Comparison of ENCODE assay signal across 23 mouse cellular contexts in the genomic region with DNA sequence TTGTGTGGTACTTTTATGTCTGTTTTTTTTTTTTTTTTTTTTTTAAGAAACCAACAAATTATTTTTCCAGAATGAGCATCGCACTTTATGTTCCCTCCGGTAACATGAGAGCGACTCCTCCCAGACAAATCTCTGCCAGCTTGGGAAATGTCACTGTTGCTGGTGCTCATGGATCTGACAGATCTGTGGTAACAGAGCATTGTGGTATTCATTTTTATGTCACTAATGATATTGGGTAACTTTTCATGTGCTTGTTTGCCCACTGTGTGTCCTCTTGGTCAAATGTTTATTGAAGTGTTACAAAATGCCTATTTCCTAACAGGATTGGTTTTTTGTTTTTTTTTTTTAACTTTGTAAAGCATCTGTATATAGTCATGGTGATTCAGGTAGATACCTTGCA.
A peak's percentile ranks its signal among the peaks of the same experiment; 100 is the strongest.
DNase-seq lines count a peak whose midpoint lies in the region; ATAC-seq and TF ChIP-seq lines count a peak whose summit lies in the region.
"Had no signal": no experiment of that assay in that cellular context is flagged by ENCODE, and none has a peak within 500 bp of the region (broad histone marks: within the 10 kb centered on the region; RNA-seq: fewer than 3 reads in every experiment).

No protein-coding gene starts in this region.

- no peak overlapping the region for H3K4me3 ChIP-seq in forebrain, embryonic 14.5 days (ENCODE audit: low read depth, low read length)
- H3K4me3 ChIP-seq in forebrain, embryonic 16.5 days (replicated peaks; ENCODE audit: low read length) = no peak overlapping the region
- H3K4me3 ChIP-seq: forebrain, embryonic 15.5 days; intestine, embryonic 15.5 days; liver, embryonic 15.5 days; lung, embryonic 15.5 days; neural tube, embryonic 13.5 days; stomach, embryonic 15.5 days had no signal

- 58% methylated on average over 3 of the region's 3 CpGs for WGBS in forebrain, embryonic 14.5 days
- WGBS in forebrain, embryonic 16.5 days = 60% methylated on average over 3 of the region's 3 CpGs

- peak; percentile 15 for DNase-seq in forebrain, embryonic 14.5 days (ENCODE audit: low spot score)
- DNase-seq in lung, postnatal 36 days = peak; percentile 23
- DNase-seq in lung, postnatal 14 days = no peak
- peak; percentile 32 for DNase-seq in brain, embryonic 14.5 days (ENCODE audit: low read depth)
- DNase-seq in retina, postnatal 1 day = peak; percentile 45
- no peak for DNase-seq in frontal cortex, postnatal 36 days (ENCODE audit: low spot score in 2 of 2)
- no peak for DNase-seq in urinary bladder, postnatal 4 days (ENCODE audit: low spot score in 2 of 2)
- DNase-seq: adrenal gland, postnatal 14 days; heart, postnatal 14 days; kidney, adult 2 months; kidney, postnatal 4 days; layer of hippocampus, postnatal 36 days; right cerebral cortex, postnatal 25 days had no signal

- H3K27ac ChIP-seq in forebrain, embryonic 14.5 days (ENCODE audit: low read depth, low read length) = no peak overlapping the region
- no peak overlapping the region for H3K27ac ChIP-seq in forebrain, embryonic 16.5 days (ENCODE audit: low read length)
- H3K27ac ChIP-seq: forebrain, embryonic 15.5 days; intestine, embryonic 15.5 days; kidney, postnatal 0 days; liver, embryonic 15.5 days; lung, embryonic 15.5 days; neural tube, embryonic 13.5 days; stomach, embryonic 15.5 days had no signal

- no peak for TF ChIP-seq POLR2A in brain, embryonic 14.5 days (IDR thresholded peaks at IDR 0.05; ENCODE audit: borderline replicate concordance, extremely low read depth, insufficient read depth, insufficient read length, poor library complexity, severe bottlenecking)

- no peaks in the 10 kb centered on the region for H3K9me3 ChIP-seq in forebrain, embryonic 14.5 days (replicated peaks; ENCODE audit: control insufficient read depth, low read length)
- H3K9me3 ChIP-seq in forebrain, embryonic 16.5 days (ENCODE audit: control insufficient read depth, low read length) = no peaks in the 10 kb centered on the region
- H3K9me3 ChIP-seq: forebrain, embryonic 15.5 days; intestine, embryonic 15.5 days; liver, embryonic 15.5 days; lung, embryonic 15.5 days; neural tube, embryonic 13.5 days; stomach, embryonic 15.5 days had no signal

- H3K36me3 ChIP-seq in forebrain, embryonic 14.5 days (ENCODE audit: control insufficient read depth, insufficient read depth, low read length) = no peaks in the 10 kb centered on the region
- H3K36me3 ChIP-seq in forebrain, embryonic 16.5 days (ENCODE audit: control insufficient read depth, insufficient read depth) = no peaks in the 10 kb centered on the region
- H3K36me3 ChIP-seq: forebrain, embryonic 15.5 days; intestine, embryonic 15.5 days; liver, embryonic 15.5 days; lung, embryonic 15.5 days; neural tube, embryonic 13.5 days; stomach, embryonic 15.5 days had no signal

- no peak for ATAC-seq in forebrain, embryonic 14.5 days
- ATAC-seq in forebrain, embryonic 16.5 days = no peak
- ATAC-seq: CD4-positive, CD25-positive, alpha-beta regulatory T cell, adult 4 months; intestine, embryonic 15.5 days had no signal

- H3K27me3 ChIP-seq in forebrain, embryonic 14.5 days (replicated peaks; ENCODE audit: control insufficient read depth, insufficient read depth, low read length) = no peaks in the 10 kb centered on the region
- H3K27me3 ChIP-seq in forebrain, embryonic 16.5 days (replicated peaks; ENCODE audit: control insufficient read depth, insufficient read depth, low read length) = no peaks in the 10 kb centered on the region
- H3K27me3 ChIP-seq: forebrain, embryonic 15.5 days; intestine, embryonic 15.5 days; liver, embryonic 15.5 days; lung, embryonic 15.5 days; neural tube, embryonic 13.5 days; stomach, embryonic 15.5 days had no signal

- no peak overlapping the region for H3K9ac ChIP-seq in forebrain, embryonic 14.5 days (ENCODE audit: low read length)
- no peak overlapping the region for H3K9ac ChIP-seq in forebrain, embryonic 16.5 days (replicated peaks; ENCODE audit: low read depth, low read length)
- H3K9ac ChIP-seq: forebrain, embryonic 15.5 days; intestine, embryonic 15.5 days; liver, embryonic 15.5 days; lung, embryonic 15.5 days; neural tube, embryonic 13.5 days; stomach, embryonic 15.5 days had no signal

- peaks cover 4% of the 10 kb centered on the region; the same call in 1 of the 2 replicates for H3K4me1 ChIP-seq in forebrain, embryonic 14.5 days (ENCODE audit: control insufficient read depth, insufficient read depth, low read length)
- peaks cover 3% of the 10 kb centered on the region; the same call in 1 of the 2 replicates for H3K4me1 ChIP-seq in forebrain, embryonic 16.5 days (replicated peaks; ENCODE audit: control insufficient read depth, insufficient read depth, low read length)
- H3K4me1 ChIP-seq: intestine, embryonic 15.5 days; liver, embryonic 15.5 days; lung, embryonic 15.5 days; neural tube, embryonic 13.5 days; stomach, embryonic 15.5 days had no signal

- no peak for TF ChIP-seq CTCF in brain, embryonic 14.5 days (IDR thresholded peaks at IDR 0.05; ENCODE audit: borderline replicate concordance, extremely low read depth, insufficient read depth, insufficient read length)

- H3K4me2 ChIP-seq in forebrain, embryonic 14.5 days (ENCODE audit: low read length) = peak overlapping the region; percentile 2; the same call in 1 of the 2 replicates
- H3K4me2 ChIP-seq in forebrain, embryonic 16.5 days (ENCODE audit: low read length) = no peak overlapping the region
- H3K4me2 ChIP-seq: intestine, embryonic 15.5 days; liver, embryonic 15.5 days; lung, embryonic 15.5 days; midbrain, embryonic 11.5 days; neural tube, embryonic 13.5 days; stomach, embryonic 15.5 days had no signal

Comparison
In these comparisons a context has a peak if more than half of its experiments do, and no peak if none do; other contexts are left out.
1. DNase-seq: peak in forebrain, embryonic 14.5 days (single experiment), lung, postnatal 36 days (single experiment), brain, embryonic 14.5 days (single experiment) and retina, postnatal 1 day (single experiment); none in lung, postnatal 14 days (single experiment), frontal cortex, postnatal 36 days (0 of 2) and urinary bladder, postnatal 4 days (0 of 2).